Mouse (Mus musculus): ENCODE data around the gene Olfr350.

The Olfr350 gene

DNA sequence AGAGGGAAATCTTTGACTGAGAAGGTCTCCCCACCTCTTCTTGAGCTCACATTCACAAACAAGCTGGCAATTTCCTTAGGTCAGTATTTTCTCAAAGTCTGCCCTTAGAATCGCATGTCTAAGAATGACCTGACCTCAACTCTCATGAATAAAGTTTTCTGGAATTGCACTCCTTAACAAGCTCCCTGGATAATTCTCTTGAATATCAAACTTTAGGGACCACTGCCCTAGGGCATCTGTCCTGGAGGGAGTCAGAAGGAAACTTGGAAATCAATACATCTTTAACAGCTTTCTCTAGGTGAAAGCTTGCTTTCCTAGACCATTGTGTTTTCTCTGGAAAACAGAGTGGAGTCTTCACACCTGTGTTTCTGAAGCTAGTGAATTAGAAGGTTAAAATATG, at the start of gene Olfr350:
TSS of gene Olfr350 (plus strand) at position 301 of the 400 bp plus-strand sequence.
- in situ Hi-C loops (cut with MboI, MseI), result no loop called here

DNA sequence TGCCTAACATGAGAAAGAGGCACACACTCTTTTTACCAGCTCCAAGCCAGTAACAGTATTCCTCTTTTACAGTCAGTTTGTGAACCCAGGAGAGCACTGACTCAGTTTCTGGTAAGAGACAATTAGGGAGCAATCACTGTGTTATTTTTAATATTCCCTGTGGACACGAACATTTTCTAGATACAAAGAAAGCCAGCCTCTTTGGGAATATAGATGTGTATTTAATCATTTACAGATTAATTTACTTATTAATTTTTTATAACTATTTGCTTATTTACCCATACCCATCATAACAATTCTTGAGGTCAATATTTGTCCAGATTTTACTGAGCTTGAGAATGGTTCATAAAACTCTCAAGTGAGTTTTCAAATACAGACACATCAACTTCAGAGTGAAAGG, 29.2 kb upstream of the Olfr350 start, which contains the start of gene Olfr3:
TSS of gene Olfr3 (minus strand) at position 101 of the 400 bp plus-strand sequence.
- in situ Hi-C loops (cut with MboI, MseI), result no loop called here

DNA sequence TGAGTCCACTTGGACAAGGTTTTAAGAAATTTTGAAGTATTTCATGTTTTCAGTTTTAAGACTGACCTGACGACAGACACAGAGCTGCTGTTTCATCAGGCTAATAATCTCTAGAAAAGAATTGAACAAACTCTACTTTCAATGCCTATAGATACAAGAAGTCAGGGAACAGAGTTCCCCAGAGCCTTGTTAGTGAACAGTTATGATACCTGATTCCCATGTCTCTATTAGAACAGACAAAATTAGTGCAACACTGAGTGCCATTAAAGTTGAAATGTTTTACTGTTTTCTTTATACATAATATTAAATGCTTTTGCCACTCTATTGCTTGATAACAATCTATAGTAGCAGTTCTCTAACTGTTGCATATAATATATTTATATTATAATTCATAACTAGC, 16.4 kb downstream of the Olfr350 start, which contains the start of gene Olfr351:
TSS of gene Olfr351 (minus strand) at position 101 of the 400 bp plus-strand sequence.
- in situ Hi-C loops (cut with MboI, MseI), result no loop called here

DNA sequence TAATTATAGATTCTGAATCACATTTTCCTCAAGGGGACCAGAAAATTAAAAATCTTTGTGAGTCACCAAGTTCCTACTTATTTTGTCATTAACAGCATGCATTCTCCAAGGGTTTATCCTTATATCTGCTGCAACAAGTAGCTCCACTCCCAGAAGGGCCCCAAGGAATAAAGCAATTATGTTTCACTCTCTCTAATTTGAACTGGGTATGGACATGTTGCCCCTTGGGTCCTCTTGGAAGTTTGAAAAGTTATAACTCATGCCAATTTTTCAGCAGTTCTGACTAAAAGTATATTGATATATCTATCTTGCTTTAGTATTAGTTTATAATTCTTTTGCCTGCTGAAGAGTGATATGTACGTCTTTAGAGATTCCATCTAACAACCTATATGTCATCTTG, 22.1 kb downstream of the Olfr350 start, which contains the start of gene Olfr352:
TSS of gene Olfr352 (plus strand) at position 301 of the 400 bp plus-strand sequence.
- in situ Hi-C loops (cut with MboI, MseI), result no loop called here

DNA sequence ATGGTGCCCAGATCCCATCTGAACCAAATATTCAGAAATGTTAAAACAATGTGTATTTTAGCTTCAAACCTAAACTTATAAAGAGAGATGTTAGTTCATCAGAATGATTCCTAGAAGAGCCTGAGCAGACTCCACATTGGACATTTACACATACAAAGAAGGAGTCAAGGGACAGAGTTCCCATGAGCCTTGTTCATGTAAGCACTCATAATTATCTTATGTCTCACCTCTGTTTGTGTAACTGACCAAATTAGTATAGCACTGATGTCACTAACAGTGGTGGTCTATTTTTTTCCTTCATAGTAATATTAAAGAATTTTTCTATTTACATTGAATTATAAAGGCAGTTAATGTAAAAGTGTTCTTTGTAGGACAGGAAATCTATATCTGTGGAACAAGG, 46.7 kb downstream of the Olfr350 start, which contains the start of gene Olfr353:
TSS of gene Olfr353 (minus strand) at position 101 of the 400 bp plus-strand sequence.
- in situ Hi-C loops (cut with MboI, MseI), result no loop called here

DNA sequence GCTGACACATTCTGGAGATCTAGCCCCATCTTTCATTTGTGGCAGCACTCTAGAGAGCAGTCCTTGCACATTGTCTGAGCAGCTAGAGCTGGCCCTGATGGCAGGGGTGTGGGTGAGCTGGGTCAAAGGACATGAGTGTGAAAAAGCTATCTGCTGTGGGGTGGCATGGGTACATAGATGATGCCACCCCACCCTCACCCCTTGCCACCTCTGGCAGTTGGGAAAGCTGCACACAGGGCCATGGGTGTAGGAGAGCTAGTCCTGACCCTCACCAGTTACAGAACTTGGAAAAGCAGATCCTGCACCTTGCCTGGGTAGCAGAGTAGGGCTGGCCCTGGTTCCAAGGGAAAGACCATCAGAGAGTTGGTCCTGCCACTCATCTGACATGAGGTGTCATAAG, 51.0 kb downstream of the Olfr350 start:
- in situ Hi-C loops (cut with MboI, MseI), result no loop called here
